ENCODE assay signal across 21 mouse cellular contexts in the genomic region with DNA sequence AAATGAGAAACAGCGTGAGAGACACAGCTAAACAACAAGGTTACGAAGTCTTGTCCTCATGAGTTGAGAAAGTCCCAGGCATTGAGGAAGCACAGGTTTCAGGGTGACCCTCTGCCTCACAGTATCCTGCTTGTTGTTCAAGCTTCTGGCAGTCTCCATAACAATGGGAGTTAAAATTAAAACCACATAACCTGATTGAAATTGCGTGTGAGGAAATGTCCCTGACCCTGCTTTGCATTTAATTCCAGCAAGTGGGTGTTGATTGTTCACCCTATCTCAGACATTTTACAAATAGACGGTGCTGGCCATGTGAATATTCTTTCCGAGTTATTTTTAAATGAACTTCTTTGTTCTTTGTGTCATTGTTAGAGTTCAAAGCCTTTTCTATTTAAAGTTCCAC.
"Had no signal": no experiment of that assay in that cellular context is flagged by ENCODE, and none has a peak within 500 bp of the region (broad histone marks: within the 10 kb centered on the region; RNA-seq: fewer than 3 reads in every experiment).

No protein-coding gene starts in this region.

- ATAC-seq: liver, postnatal 0 days; lung, postnatal 0 days; midbrain, embryonic 15.5 days had no signal

- H3K36me3 ChIP-seq: limb, embryonic 12.5 days; limb, embryonic 15.5 days; midbrain, embryonic 12.5 days; midbrain, embryonic 15.5 days; neural tube, embryonic 12.5 days; neural tube, embryonic 15.5 days; stomach, embryonic 15.5 days had no signal

- H3K27ac ChIP-seq: limb, embryonic 12.5 days; limb, embryonic 15.5 days; liver, embryonic 14.5 days; macrophage; midbrain, embryonic 12.5 days; midbrain, embryonic 15.5 days; neural tube, embryonic 12.5 days; neural tube, embryonic 15.5 days; stomach, embryonic 15.5 days had no signal

- H3K4me1 ChIP-seq: limb, embryonic 12.5 days; limb, embryonic 15.5 days; midbrain, embryonic 12.5 days; midbrain, embryonic 15.5 days; neural tube, embryonic 12.5 days; neural tube, embryonic 15.5 days; stomach, embryonic 15.5 days had no signal

- H3K9me3 ChIP-seq: limb, embryonic 12.5 days; limb, embryonic 15.5 days; midbrain, embryonic 15.5 days; neural tube, embryonic 15.5 days; stomach, embryonic 15.5 days had no signal

- H3K4me2 ChIP-seq: limb, embryonic 12.5 days; limb, embryonic 15.5 days; liver, embryonic 11.5 days; lung, embryonic 14.5 days; midbrain, embryonic 12.5 days; midbrain, embryonic 15.5 days; neural tube, embryonic 12.5 days; neural tube, embryonic 15.5 days; stomach, embryonic 15.5 days had no signal

- H3K4me3 ChIP-seq: limb, embryonic 12.5 days; limb, embryonic 15.5 days; midbrain, embryonic 12.5 days; midbrain, embryonic 15.5 days; neural tube, embryonic 12.5 days; neural tube, embryonic 15.5 days; stomach, embryonic 15.5 days had no signal

- DNase-seq: kidney, postnatal 14 days; kidney, postnatal 4 days; left cerebral cortex, postnatal 4 days; liver, postnatal 0 days; lung, embryonic 14.5 days; right cerebral cortex, adult 18-20 months; right cerebral cortex, postnatal 14 days; right cerebral cortex, postnatal 4 days; spleen, adult 18-20 months; thymus, postnatal 25 days had no signal

- H3K27me3 ChIP-seq: limb, embryonic 12.5 days; limb, embryonic 15.5 days; midbrain, embryonic 12.5 days; midbrain, embryonic 15.5 days; neural tube, embryonic 12.5 days; neural tube, embryonic 15.5 days; stomach, embryonic 15.5 days had no signal

- H3K9ac ChIP-seq: limb, embryonic 12.5 days; limb, embryonic 15.5 days; liver, embryonic 14.5 days; liver, postnatal 0 days; lung, embryonic 14.5 days; midbrain, embryonic 12.5 days; midbrain, embryonic 15.5 days; neural tube, embryonic 12.5 days; neural tube, embryonic 15.5 days; stomach, embryonic 15.5 days had no signal
